In genomic region chr17:85943071-85943470, GRCm38 (mm10) we compare ENCODE assay signal across 27 mouse cellular contexts.
A peak's percentile ranks its signal among the peaks of the same experiment; 100 is the strongest.
DNase-seq lines count a peak whose midpoint lies in the region; ATAC-seq lines count a peak whose summit lies in the region.
"Had no signal": no experiment of that assay in that cellular context is flagged by ENCODE, and none has a peak within 500 bp of the region (broad histone marks: within the 10 kb centered on the region; RNA-seq: fewer than 3 reads in every experiment).

No protein-coding gene starts in this region.

- H3K4me2 ChIP-seq in hindbrain, embryonic 12.5 days (replicated peaks), result peak overlapping the region; percentile 17; the same call in 1 of the 2 replicates
- no peak overlapping the region for H3K4me2 ChIP-seq in hindbrain, embryonic 16.5 days (ENCODE audit: low read length)
- H3K4me2 ChIP-seq in midbrain, embryonic 11.5 days, result no peak overlapping the region
- H3K4me2 ChIP-seq in midbrain, embryonic 13.5 days (replicated peaks), result peak overlapping the region; percentile 15; the same call in 1 of the 2 replicates
- no peak overlapping the region; the same call in 1 of the 2 replicates for H3K4me2 ChIP-seq in midbrain, embryonic 16.5 days (ENCODE audit: low read length)
- H3K4me2 ChIP-seq: embryonic facial prominence, embryonic 15.5 days; forebrain, embryonic 12.5 days; heart, embryonic 13.5 days; kidney, embryonic 15.5 days; liver, embryonic 12.5 days had no signal

- no peak overlapping the region for H3K9ac ChIP-seq in hindbrain, embryonic 12.5 days
- no peak overlapping the region for H3K9ac ChIP-seq in hindbrain, embryonic 16.5 days (ENCODE audit: low read depth, low read length)
- H3K9ac ChIP-seq in midbrain, embryonic 11.5 days (ENCODE audit: low read length), result no peak overlapping the region
- H3K9ac ChIP-seq in midbrain, embryonic 13.5 days (replicated peaks), result no peak overlapping the region
- no peak overlapping the region for H3K9ac ChIP-seq in midbrain, embryonic 16.5 days (ENCODE audit: low read depth, low read length)
- H3K9ac ChIP-seq: embryonic facial prominence, embryonic 15.5 days; forebrain, embryonic 12.5 days; heart, embryonic 13.5 days; kidney, embryonic 15.5 days; liver, embryonic 12.5 days had no signal

- no peaks in the 10 kb centered on the region for H3K9me3 ChIP-seq in hindbrain, embryonic 12.5 days (replicated peaks)
- H3K9me3 ChIP-seq in hindbrain, embryonic 16.5 days (ENCODE audit: control insufficient read depth, low read length), result no peaks in the 10 kb centered on the region
- H3K9me3 ChIP-seq in midbrain, embryonic 11.5 days (ENCODE audit: control insufficient read depth, low read length), result no peaks in the 10 kb centered on the region
- no peaks in the 10 kb centered on the region for H3K9me3 ChIP-seq in midbrain, embryonic 10.5 days (replicated peaks)
- H3K9me3 ChIP-seq in midbrain, embryonic 13.5 days, result no peaks in the 10 kb centered on the region
- H3K9me3 ChIP-seq in midbrain, embryonic 16.5 days (replicated peaks; ENCODE audit: control insufficient read depth, low read length, poor library complexity, severe bottlenecking), result no peaks in the 10 kb centered on the region
- H3K9me3 ChIP-seq: embryonic facial prominence, embryonic 15.5 days; forebrain, embryonic 12.5 days; heart, embryonic 13.5 days; kidney, embryonic 15.5 days; liver, embryonic 12.5 days had no signal

- no peak overlapping the region for H3K4me3 ChIP-seq in hindbrain, embryonic 12.5 days
- no peak overlapping the region for H3K4me3 ChIP-seq in hindbrain, embryonic 16.5 days (ENCODE audit: low read length)
- H3K4me3 ChIP-seq in midbrain, embryonic 11.5 days (ENCODE audit: low read depth, low read length), result no peak overlapping the region
- no peak overlapping the region for H3K4me3 ChIP-seq in midbrain, embryonic 10.5 days
- H3K4me3 ChIP-seq in midbrain, embryonic 13.5 days (replicated peaks), result no peak overlapping the region
- no peak overlapping the region for H3K4me3 ChIP-seq in midbrain, embryonic 16.5 days (ENCODE audit: low read depth, low read length)
- H3K4me3 ChIP-seq: embryonic facial prominence, embryonic 15.5 days; forebrain, embryonic 12.5 days; heart, embryonic 13.5 days; kidney, embryonic 15.5 days; left cerebral cortex, adult 2 months; liver, embryonic 12.5 days; myocyte had no signal

- peak; percentile 79 for DNase-seq in midbrain, embryonic 11.5 days (ENCODE audit: low spot score, missing footprints)
- DNase-seq in midbrain, embryonic 10.5 days (ENCODE audit: low spot score), result no peak
- DNase-seq: adrenal gland, postnatal 14 days; cerebellum, adult 11 months; cerebellum, adult 9-10 months; gastrocnemius, postnatal 10 days; heart, postnatal 10 days; kidney, adult 18-20 months; lung, adult 18-20 months; lung, postnatal 14 days; right cerebral cortex, adult 18-20 months; spleen, adult 18-20 months; thymus, adult 2 months; thymus, postnatal 36 days had no signal

- peaks cover 8% of the 10 kb centered on the region; the same call in 1 of the 2 replicates for H3K27me3 ChIP-seq in hindbrain, embryonic 12.5 days
- no peaks in the 10 kb centered on the region for H3K27me3 ChIP-seq in hindbrain, embryonic 16.5 days (replicated peaks; ENCODE audit: control insufficient read depth, insufficient read depth, low read length)
- no peaks in the 10 kb centered on the region for H3K27me3 ChIP-seq in midbrain, embryonic 11.5 days (ENCODE audit: control insufficient read depth, insufficient read depth, low read length)
- peaks cover 7% of the 10 kb centered on the region; the same call in 1 of the 2 replicates for H3K27me3 ChIP-seq in midbrain, embryonic 10.5 days (ENCODE audit: low read depth, poor library complexity, severe bottlenecking)
- H3K27me3 ChIP-seq in midbrain, embryonic 13.5 days, result peaks cover 16% of the 10 kb centered on the region; the same call in 1 of the 2 replicates
- H3K27me3 ChIP-seq in midbrain, embryonic 16.5 days (ENCODE audit: control insufficient read depth, insufficient read depth, low read depth, low read length), result peaks cover 3% of the 10 kb centered on the region; the same call in 1 of the 2 replicates
- H3K27me3 ChIP-seq: forebrain, embryonic 12.5 days had no signal

- WGBS in hindbrain, embryonic 12.5 days, result 78% methylated on average over 5 of the region's 5 CpGs
- WGBS in hindbrain, embryonic 16.5 days, result 82% methylated on average over 5 of the region's 5 CpGs
- 90% methylated on average over 5 of the region's 5 CpGs for WGBS in midbrain, embryonic 11.5 days
- WGBS in midbrain, embryonic 10.5 days, result 87% methylated on average over 5 of the region's 5 CpGs
- WGBS in midbrain, embryonic 13.5 days, result 82% methylated on average over 5 of the region's 5 CpGs
- WGBS in midbrain, embryonic 16.5 days, result 84% methylated on average over 5 of the region's 5 CpGs

- H3K27ac ChIP-seq in hindbrain, embryonic 12.5 days, result peak overlapping the region; percentile 30; the same call in 1 of the 2 replicates
- H3K27ac ChIP-seq in hindbrain, embryonic 16.5 days (ENCODE audit: low read depth, low read length), result no peak overlapping the region
- H3K27ac ChIP-seq in midbrain, embryonic 11.5 days (ENCODE audit: low read depth, low read length), result no peak overlapping the region
- H3K27ac ChIP-seq in midbrain, embryonic 10.5 days (replicated peaks), result no peak overlapping the region
- H3K27ac ChIP-seq in midbrain, embryonic 13.5 days, result 0 out of 2 replicates have a peak overlapping the region, but pooled peaks have one; percentile 0
- H3K27ac ChIP-seq in midbrain, embryonic 16.5 days (ENCODE audit: low read length), result 0 out of 2 replicates have a peak overlapping the region, but pooled peaks have one; percentile 34
- H3K27ac ChIP-seq: embryonic facial prominence, embryonic 15.5 days; forebrain, embryonic 12.5 days; heart, embryonic 13.5 days; kidney, embryonic 15.5 days; left cerebral cortex, adult 2 months; liver, embryonic 12.5 days had no signal

- H3K36me3 ChIP-seq in hindbrain, embryonic 12.5 days, result no peaks in the 10 kb centered on the region
- no peaks in the 10 kb centered on the region for H3K36me3 ChIP-seq in hindbrain, embryonic 16.5 days (ENCODE audit: control insufficient read depth, insufficient read depth, low read length)
- no peaks in the 10 kb centered on the region for H3K36me3 ChIP-seq in midbrain, embryonic 11.5 days (ENCODE audit: control insufficient read depth, insufficient read depth, low read length)
- no peaks in the 10 kb centered on the region for H3K36me3 ChIP-seq in midbrain, embryonic 10.5 days
- no peaks in the 10 kb centered on the region for H3K36me3 ChIP-seq in midbrain, embryonic 13.5 days
- H3K36me3 ChIP-seq in midbrain, embryonic 16.5 days (ENCODE audit: control insufficient read depth, insufficient read depth, low read length), result no peaks in the 10 kb centered on the region
- H3K36me3 ChIP-seq: embryonic facial prominence, embryonic 15.5 days; forebrain, embryonic 12.5 days; heart, embryonic 13.5 days; kidney, embryonic 15.5 days; liver, embryonic 12.5 days had no signal

- peaks cover 22% of the 10 kb centered on the region for H3K4me1 ChIP-seq in hindbrain, embryonic 12.5 days
- H3K4me1 ChIP-seq in hindbrain, embryonic 16.5 days (ENCODE audit: control insufficient read depth, insufficient read depth, low read depth, low read length), result no peaks in the 10 kb centered on the region; the same call in 1 of the 2 replicates
- no peaks in the 10 kb centered on the region for H3K4me1 ChIP-seq in midbrain, embryonic 11.5 days (ENCODE audit: control insufficient read depth, insufficient read depth, low read length)
- H3K4me1 ChIP-seq in midbrain, embryonic 10.5 days, result 0 out of 2 replicates have a peak, but pooled peaks cover 6% of the 10 kb centered on the region
- H3K4me1 ChIP-seq in midbrain, embryonic 13.5 days (replicated peaks), result peaks cover 14% of the 10 kb centered on the region
- peaks cover 8% of the 10 kb centered on the region for H3K4me1 ChIP-seq in midbrain, embryonic 16.5 days (ENCODE audit: control insufficient read depth, insufficient read depth, low read length)
- H3K4me1 ChIP-seq: kidney, embryonic 15.5 days; liver, embryonic 12.5 days had no signal

- ATAC-seq in hindbrain, embryonic 12.5 days (ENCODE audit: low FRiP score), result no peak
- no peak for ATAC-seq in hindbrain, embryonic 16.5 days
- no peak for ATAC-seq in midbrain, embryonic 11.5 days (ENCODE audit: low FRiP score)
- peak; percentile 14 for ATAC-seq in midbrain, embryonic 13.5 days
- peak; percentile 19; the same call in 1 of the 2 replicates for ATAC-seq in midbrain, embryonic 16.5 days
- ATAC-seq in inflammation-experienced regulatory T-cells, adult 6 months, result no peak
- ATAC-seq: CD4-positive, CD25-positive, alpha-beta regulatory T cell, adult 4 months; liver, embryonic 12.5 days had no signal

Comparison
In these comparisons a context has a peak if more than half of its experiments do, and no peak if none do; other contexts are left out.
1. ATAC-seq: peak in midbrain, embryonic 13.5 days (single experiment) and midbrain, embryonic 16.5 days (single experiment); none in hindbrain, embryonic 12.5 days (single experiment), hindbrain, embryonic 16.5 days (single experiment), midbrain, embryonic 11.5 days (single experiment) and inflammation-experienced regulatory T-cells, adult 6 months (single experiment).
2. H3K27ac ChIP-seq: peak in hindbrain, embryonic 12.5 days (single experiment), midbrain, embryonic 13.5 days (single experiment) and midbrain, embryonic 16.5 days (single experiment); none in hindbrain, embryonic 16.5 days (single experiment), midbrain, embryonic 11.5 days (single experiment) and midbrain, embryonic 10.5 days (single experiment).
3. H3K4me2 ChIP-seq: peak in hindbrain, embryonic 12.5 days (single experiment) and midbrain, embryonic 13.5 days (single experiment); none in hindbrain, embryonic 16.5 days (single experiment), midbrain, embryonic 11.5 days (single experiment) and midbrain, embryonic 16.5 days (single experiment).